Mouse (Mus musculus) lung, postnatal 25 days (tissue): ENCODE results near the gene Cirbp.
A peak's percentile ranks its signal among the peaks of the same experiment; 100 is the strongest.

Experiments used
- DNase-seq: peaks from one replicate; pipeline ENCODE4 v3.0.0; 2022; ENCODE audit warnings: low spot score

Gene Cirbp

DNA sequence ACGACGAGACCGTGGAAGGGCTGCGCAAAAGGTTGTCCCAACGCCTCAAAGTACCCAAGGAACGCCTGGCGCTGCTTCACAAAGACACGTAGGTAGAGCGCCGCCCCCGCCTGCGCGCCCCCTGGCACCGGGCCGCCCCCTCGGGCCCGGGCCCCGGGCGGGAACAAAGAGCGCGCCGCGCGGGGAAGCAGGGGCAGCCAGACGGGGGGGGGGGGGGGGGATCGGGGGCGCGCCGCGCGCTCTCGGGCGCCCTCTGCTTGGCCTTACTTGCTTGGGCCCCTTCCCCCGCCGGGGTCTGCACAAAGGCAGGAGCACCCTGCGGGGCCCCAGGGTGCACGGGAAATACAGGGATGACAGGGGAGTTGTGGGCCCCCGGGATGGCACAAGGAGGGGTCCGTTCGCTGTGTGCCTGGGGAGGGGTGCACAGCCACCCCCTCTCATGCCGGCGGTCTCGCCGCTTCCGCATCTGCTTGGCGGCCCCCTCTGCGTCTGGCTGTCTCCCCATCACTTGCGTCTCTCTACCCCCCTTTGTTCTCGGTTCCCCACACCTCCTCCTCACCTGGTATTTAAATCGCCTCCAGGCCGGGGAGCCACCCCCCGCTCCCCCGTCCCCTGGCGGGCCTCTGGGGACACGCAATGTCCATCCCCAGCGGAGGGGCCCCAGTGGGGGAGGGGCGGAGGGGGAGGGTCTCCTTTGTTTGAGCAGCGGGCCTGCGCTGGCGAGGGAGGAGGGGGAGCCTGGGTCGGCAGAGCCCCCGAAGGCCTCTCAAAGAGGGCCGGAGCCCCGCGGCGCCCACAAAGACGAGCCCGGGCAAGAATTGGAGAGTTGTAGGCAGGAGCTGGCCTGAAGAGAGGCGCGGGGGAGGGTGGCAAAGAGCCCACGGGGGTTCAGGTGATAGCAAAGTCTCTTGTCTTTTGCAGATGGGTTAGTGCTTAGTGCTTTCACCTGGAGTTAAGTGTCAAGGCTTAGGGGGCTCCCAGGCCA is 15.3 kb upstream of the Cirbp start:
- DNase-seq, result no peak

DNA sequence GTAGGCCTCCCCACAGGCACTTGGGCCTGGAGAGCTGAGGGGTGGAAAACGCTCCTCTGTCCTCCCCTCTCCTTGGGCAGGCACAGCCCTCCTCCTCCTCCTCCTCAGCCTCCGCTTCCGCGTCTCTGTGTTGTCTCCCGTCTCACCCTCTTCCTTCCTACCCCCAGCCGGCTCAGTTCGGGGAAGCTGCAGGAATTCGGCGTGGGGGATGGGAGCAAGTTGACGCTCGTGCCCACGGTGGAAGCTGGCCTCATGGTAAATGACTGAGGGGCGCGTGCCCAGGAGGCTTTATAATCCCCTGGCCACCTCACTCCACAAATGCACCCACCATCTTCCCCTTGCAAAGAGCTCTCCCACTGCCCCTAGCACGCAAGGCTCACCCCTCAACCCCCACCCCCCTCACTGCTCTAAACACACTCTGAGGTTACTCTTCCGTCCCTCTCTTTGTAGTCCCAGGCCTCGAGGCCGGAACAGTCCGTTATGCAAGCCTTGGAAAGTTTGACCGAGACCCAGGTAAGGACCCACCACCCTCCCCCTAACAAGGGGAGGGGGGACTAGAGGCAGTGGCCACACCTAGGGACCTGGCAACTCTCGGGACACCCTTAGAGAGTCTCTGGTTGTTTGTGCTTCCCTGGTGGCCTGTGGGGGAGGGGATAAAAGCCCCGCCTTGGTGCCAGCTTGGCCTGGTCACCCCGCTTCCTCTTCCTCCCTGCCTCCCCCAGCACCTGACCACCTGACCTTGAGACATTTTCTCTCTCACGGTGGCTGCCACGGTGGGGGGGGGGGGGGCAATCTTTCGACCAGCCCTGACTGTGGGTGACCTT is 14.4 kb upstream of the Cirbp start:
- peak; percentile 88 for DNase-seq

DNA sequence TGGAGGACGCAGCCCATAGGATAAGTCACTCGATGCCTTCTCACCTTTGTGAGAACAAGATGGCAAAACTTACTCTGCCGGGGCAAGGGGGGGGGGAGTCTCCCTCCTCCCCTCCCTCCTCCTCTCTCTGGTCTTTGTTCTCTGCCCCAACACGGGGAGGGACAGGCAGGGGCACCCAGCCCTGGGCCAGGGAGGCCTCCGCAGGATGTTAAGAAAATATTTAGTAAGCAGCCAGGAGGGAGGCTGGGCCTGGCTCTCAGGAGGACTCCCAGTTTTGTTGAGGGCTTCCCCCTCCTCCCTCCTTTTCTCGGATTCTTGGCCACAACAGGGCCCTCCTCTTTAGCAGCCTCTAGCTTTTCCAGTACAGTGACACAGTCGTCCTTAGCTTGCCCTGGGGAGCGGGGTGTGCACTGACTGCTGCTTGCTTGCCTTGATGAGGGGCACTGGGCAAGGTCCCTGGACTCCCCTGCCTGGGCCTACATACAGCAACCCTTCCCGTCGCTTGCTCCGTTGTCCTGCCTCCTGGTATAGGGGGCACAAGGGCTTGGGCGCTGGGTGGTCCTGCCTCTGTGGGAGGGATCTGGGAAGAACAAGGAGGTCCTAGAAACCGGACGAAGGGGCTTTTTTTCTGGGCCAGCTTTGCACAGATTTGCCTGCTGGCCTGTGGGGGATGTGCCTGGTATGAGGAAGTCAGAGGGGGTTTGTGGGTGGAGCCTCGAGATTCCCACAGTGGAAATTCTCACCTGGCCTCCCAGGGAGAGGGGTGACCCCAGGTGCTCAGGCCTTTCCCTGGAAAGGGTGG is 13.5 kb upstream of the Cirbp start:
- peak; percentile 82 for DNase-seq

DNA sequence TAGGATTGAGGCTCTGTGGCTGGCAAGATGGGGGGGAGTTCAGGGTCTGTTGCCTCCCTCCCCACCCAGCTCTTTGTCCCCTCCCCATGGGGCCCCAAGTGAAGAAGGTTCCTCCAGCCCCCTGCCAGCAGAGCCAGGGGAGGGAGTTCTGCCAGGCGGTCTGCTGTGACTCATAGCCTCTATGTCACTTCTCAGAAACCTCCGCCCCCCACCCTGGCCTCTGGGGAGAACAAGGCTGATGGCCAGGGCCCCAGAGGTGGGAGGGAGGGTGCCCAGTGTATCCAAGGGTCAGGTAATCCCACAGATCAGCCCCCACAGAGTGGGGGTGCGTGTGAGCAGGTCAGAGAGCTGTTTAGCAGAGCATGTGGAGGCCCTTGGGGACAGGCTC is 12.9 kb upstream of the Cirbp start:
- no peak for DNase-seq

DNA sequence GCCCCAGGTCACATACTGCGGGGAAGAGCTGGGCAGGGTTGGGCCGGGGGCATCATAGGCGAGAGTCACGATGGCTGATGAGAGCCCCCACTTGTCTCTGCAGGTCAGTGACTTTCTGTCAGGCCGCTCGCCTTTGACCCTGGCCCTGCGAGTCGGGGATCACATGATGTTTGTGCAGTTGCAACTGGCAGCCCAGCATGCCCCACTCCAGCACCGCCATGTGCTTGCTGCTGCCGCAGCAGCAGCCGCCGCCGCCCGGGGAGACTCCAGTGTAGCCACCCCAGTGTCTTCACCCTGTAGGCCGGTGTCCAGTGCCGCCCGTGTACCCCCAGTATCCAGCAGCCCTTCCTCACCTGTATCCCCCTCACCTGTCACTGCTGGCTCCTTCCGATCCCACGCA is 12.1 kb upstream of the Cirbp start:
- DNase-seq, result no peak

DNA sequence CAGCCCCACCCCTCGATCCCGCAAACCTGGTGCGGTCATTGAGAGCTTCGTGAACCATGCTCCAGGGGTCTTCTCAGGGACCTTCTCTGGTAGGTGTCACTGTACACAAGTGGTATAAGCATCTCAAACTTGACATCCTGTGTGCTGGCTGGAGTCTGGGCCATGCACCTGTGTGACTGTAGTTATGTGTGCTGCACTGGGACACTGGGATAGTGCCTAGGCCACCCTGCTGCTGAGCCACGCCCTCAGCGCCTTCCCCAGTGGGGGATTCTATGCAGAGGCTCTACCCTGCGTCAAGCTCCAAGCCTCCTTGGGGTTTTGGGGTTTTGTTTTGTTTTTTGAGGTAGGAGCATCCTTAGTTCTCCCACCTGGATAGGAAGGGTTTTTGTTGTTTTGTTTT is 11.4 kb upstream of the Cirbp start:
- no peak for DNase-seq

DNA sequence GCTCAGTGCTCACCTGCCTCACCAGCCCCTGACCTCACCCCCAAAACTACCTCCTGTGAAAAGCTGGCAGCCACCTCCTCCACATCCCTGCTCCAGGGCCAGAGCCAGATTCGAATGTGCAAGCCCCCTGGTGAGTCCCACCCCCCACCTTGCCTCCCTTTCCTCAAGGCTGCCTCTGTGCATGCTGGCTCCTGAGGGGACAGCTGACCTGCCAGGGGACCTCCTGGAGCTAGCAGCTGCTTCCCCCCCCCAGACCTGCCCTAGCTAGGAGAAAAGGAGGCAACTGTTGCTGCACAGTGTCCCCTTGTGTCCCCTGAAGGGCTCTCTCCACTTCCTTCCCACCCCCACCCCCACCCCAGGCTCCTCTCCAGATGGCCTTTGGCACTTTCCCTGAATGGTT is 10.5 kb upstream of the Cirbp start:
- DNase-seq, result no peak

DNA sequence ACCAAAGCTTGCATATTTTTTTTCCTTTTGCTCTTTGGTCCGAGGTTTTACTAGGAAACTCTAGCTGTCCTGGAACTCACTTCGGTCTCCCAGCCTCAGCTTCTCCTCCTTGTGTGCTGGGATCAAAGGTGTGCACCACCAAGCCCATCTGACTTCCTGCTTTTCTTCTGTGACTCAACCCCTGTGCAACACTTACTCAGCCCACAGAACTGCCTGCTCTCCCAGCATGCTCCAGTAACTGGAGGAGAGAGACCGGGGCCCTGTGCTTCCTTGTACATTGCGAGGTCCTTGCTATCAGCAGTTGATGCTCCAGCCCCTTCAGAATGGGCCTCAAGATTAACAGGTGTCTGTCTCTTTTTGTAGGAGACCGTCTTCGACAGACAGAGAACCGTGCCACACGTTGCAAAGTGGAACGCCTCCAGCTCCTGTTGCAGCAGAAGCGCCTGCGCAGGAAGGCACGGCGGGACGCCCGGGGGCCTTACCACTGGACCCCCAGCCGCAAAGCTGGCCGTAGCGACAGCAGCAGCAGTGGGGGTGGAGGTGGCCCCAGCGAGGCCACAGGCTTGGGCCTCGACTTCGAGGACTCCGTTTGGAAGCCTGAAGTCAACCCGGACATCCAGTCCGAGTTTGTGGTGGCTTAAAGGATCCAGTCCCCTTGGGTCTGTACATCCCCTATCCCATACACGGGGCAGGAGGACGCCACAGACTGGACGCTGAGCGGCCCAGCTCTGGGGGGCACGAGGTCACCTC is 9.6 kb upstream of the Cirbp start:
- no peak for DNase-seq

DNA sequence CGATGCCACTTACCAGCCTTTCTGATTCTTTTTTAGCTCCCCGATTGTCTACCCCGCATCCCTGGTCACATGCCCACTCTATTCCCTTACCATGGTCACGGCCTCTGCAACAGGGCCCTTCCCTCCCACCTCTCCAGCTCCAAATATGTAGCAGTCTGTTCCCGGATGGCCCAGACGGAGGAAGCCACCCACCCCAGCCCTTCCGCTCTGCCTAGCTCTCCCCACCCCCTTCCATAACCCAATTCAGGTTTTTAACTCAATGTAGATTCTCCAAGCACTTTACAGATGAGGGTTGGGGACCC is 9.1 kb upstream of the Cirbp start:
- DNase-seq, result peak; percentile 71

DNA sequence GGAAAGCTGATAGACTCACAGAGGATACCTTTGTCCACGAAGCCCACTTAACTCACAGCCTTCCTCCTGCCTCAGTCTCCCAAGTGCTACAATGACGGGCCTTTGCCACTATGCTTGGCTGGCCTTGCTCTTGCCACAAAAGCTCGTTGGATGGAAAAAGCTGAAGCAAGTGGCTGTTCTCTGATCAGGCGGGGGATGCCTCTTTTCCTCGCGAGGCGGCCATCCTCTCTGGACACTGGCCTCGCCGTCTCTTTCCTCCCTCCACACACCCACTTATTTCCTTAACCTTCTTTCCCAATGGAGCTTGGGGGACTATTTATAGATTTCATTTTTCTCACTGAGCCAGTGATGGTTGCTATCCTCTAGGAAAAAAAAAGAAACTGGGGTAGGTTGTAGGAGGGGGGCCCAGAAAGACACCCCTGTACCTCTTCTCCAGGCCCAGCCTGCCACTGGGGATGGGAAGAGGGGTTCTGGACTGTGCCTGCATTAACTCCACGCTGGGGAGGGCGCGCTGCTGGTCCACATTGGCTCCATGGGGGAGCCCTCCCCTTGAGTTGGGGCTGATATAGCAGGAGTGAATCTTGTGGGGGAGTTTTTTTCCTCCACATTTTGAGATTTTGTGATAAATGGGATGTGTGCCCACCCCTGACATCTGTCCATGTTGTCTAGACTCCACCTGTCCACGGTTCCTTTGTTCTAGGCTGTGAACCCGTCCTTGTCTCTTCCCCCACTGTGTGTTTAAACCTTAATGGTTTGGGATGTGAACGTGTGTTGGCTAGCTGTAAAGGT is 8.4 kb upstream of the Cirbp start:
- DNase-seq, result no peak

DNA sequence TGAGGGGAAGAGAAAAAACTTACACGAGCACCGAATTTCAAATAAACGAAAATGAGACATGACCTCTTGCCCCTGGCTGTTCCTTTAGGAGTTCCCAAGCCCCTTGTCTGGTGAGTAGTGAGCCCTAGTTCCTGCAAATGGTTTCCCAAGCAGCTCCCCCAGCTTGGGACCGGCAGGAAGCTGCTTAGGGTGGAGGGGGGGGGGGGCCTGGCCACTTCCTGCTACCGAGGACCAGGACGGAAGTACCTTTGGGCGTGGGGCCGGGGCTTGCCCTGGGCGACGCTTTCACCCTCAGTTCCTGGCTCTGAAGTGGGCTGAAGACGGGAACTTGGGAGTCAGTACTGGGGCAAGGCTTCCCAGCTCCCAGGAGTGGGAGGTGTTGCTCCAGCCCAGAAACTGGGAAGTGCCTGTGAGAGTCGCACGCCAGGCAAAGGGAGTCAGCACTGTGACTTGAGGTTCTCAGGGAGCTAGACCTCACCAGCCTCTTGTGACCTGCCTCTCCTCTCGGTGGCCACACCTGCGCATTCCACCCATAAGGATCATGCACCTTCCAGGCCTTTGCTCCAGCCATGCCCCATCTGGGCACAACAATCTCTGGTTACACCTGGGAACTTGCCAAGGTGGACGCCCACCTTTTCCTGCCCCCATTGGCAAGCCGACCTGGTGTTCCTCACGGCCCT is 7.3 kb upstream of the Cirbp start:
- peak; percentile 90 for DNase-seq

DNA sequence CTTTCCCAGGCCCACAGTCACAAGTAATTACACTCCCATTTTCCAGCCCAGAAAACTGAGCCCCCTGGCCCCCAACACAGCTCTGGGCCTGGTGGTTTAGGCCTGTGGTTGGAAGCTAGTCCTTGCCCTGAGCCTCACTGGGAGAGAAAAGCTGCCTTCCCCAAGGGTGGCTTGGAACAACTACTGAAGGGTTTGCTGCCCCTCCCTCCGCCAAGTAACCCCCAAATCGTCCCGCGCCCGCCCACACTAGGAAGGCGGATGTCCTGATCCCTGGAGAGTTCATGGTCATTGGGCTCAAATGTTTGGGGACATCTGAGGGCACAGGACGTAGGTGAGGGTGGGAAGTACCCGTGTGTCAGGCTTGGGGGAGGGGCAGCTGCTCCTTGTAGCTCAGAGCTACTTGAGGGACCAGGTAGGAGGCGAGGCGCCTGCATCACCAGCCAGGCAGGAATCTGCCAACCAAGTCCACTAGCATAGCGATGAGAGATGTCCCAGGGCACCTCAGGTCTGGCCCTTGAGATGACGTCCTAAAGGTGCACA is 6.7 kb upstream of the Cirbp start:
- peak; percentile 72 for DNase-seq

DNA sequence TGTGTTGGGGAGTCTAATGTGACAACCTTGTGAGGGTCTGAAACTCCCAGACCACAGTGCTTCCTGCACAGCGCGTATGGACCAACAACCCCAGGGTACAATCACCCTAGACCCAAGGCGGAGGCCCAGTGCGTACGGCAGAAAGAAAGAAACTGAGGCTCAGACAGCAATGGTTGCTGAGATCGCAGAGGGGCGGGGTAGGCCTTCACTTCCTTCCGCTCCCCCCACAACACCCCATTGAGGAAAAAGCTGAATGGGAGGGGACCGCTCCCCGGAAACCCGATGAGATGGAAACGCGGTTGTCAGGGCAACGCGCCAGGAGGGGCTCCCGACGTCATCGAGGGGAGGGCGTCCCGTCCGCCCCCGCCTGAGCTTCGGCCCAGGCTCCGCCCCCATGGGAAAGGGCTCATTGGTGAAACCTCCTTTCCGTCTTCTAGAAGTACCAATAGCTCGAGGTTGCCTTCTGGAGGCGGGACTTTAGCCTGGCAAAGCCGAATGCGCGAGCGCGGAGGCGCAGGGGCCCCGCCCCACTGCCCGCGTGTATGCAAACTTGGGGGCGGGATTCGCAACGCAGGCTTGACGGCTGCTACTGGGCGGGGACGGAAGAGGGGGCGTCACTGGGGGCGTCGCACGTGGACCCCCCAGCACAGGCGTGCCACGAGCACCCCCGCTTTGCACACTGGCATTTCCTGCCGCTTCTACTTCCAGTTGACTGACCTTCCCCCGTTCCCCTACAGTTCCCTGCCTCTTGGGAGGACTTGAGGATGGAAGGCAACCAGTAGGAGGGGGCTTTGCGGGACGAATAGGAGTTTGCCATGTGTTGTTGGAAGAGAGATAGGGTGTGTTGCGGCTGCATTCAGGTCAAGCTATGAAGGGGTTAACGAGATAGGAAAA is 6.0 kb upstream of the Cirbp start:
- DNase-seq, result peak; percentile 100

DNA sequence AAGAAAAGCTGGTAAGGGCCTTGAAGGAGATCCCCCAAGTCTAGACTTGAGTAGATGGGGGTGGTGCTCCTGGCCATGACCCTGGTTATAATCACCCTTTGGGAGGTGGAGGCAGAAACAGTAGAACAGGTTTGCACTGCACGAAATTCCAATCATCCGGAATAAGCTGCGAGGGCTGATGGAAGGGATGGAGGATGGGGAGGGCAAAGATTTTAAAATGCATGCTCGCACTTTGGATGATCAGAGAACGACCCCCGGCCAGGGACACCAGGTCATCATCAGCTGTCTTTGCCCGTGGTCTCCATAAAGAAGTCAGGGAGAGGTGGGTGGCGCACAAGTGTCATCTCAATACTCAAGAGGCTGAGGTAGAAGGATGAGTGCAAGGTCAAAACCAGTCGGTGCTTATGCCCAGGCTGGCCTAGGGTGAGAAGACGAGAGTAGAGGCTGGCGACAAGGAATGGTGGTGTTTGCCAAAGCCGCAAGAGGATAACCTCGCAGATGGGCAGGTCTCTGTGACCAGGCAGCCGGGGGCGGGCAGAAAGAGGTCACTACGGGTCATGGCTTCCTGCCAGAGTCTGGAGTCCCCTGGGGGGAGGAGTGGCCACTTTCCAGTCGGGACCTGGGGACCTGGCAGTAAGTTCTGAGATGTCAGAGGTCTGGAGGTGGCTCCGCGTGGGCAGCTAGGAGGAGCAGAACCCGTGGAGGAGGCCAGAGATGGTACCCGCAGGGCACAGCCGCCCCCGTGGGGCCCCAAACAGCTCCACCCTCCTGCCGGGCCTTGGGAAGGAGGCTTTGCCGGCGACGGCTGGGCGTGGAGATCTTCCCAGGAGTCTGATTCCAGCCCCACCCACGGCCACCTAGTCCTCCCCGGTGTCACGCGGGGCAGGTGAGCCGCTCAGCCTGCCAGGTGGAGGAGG is 5.1 kb upstream of the Cirbp start:
- DNase-seq, result peak; percentile 89

DNA sequence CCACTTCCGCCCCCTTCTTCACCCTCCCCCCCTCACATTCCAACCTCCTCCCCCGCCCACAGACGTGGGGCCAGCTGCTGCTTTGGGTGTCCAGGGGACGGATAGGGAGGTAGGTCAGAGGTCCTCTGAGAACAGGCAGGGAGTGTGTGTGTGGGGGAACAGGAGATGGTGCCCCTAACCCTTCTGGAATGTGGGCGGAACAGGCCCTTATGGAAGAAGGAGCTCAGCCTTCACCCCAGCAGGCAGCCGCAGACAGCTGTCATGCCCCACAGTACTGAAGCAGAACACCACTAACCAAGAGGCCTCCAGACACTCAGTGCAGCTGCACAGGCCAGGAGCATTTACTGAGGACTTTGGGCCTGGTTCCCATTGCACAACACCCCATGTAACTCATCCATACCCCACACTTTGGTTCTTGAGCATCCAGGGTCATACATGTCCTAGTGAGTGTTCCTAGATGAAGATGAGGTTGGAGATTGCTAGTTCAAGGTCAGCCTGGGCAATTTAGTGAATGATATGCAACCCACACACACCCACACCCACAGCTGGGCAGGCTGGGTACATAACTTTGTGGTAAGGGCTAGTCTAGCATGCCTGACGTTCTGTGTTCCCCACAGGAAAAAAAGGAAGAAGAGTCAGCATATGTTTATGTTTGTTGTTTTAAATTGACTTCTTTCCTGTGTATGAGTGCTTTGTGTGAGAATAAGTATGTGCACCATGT is 4.1 kb upstream of the Cirbp start:
- DNase-seq, result no peak

DNA sequence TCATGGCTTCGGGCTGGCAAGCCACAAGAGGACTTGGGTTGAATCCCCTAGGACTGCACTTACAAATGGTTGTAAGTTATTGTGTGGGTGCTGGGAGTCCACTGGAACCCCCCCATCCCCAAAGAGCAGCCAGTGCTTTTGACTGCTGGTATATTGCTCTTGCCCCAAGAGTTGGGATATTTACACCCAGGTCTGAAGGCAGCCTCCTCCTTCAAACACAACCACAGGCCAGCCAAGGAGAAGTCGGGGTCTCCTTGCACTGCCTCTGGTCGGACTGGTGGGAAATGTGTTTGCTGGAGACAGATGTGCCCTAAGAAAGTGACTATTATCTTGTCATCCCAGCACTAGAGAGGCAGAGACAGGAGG is 3.6 kb upstream of the Cirbp start:
- DNase-seq, result no peak

DNA sequence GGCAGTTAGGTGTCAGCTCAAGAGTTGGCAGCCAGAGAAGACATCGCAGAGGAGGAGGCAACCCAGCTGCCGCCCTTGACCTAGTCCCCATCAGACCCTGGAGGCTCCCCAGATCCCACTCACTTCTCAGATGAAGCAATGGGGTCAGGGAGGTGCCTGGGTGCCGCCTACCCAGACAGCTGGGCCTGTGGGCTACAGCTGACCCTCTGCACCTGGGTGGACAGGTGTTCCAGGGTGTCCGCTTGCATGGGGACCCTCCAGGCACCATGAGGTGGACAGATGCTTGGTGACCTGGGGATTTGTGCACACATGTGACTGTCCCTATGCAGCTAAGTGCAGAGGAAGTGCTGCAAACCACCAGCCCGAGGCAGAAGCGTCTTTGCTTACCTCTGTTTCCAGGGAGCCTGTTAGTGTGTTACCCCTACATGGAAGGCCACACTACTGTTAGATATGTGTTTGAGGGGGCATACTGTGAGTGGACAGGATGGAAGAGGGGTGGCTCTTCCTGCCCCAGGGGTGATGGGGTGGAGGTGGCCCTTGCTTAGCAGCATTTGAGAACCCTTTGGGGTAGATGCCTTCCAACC is 3.0 kb upstream of the Cirbp start:
- no peak for DNase-seq
